Mouse (Mus musculus) left cerebral cortex, postnatal 14 days (tissue): Measurements from ENCODE around the gene Olfr1303. TPM values are rescaled to one million over a fixed set of nuclear protein-coding genes. Genes with fewer than 3 reads are reported as not detected.

Source experiments
- DNase-seq, 2 experiments: peaks; one replicate each; pipeline ENCODE4 v3.0.0; 2021 to 2022; ENCODE audit warnings: low spot score in 2 of 2, mixed read lengths in 1 of 2
- intact Hi-C: fragments of 180-260 bp; cut with DNase I; formaldehyde crosslinking; loops from one replicate; pipeline ENCODE4 v1.15.1; 2025
- long read RNA-seq, 2 experiments: library from polyadenylated mRNA; stranded (forward); transcript quantifications; one replicate each; pipeline ENCODE4 v2.0.0; 2021
- total RNA-seq, 2 experiments: library from RNA; stranded (reverse); gene quantifications; 2 replicates each; pipeline ENCODE4 v1.2.3; 2021

The Olfr1303 gene
- not detected for total RNA-seq
- long read RNA-seq, experiment 1 = 0 reads
- long read RNA-seq, experiment 2 = 0 reads

DNA sequence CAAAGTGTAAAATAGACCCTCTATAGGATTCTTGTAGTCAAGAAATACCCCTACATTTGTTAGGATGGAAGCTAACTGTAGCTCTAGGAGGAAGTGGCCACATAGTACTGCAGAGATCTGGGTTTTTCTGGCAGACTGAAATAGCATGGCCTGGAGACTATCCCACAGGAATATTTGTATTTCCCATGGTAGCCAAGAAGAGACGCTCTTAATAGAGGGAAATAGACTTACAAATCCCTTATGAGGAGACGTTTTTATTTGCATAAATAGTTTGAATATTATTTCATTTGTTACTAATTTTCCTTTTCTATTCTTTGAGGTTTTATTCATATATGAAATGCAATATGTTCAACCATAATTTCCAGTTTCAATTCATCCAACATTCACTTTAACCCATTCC, at the start of gene Olfr1303:
TSS of gene Olfr1303 (minus strand) at position 101 of the 400 bp plus-strand sequence.
- intact Hi-C loops = no loop called here
- no peak for DNase-seq

DNA sequence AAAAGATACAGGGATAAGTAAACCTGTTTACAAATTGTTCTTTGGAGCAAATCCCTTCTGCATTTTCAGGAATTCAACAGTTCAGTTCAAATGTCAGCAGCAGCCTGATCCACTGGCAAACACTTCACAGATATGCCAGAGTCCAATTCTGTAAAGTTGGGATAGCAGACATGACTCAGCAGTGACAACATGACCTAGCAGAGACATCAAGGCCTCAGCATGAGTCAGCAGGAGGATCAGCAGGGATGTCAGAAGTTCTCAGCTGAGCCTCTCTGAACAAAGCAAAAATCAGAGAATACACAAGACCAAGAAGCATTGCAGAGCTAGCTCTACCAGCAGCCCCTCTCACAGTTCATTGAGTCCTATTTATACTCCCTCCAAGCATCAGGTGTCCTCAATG, 7.2 kb downstream of the Olfr1303 start:
- DNase-seq = no peak
- intact Hi-C loops = no loop called here

DNA sequence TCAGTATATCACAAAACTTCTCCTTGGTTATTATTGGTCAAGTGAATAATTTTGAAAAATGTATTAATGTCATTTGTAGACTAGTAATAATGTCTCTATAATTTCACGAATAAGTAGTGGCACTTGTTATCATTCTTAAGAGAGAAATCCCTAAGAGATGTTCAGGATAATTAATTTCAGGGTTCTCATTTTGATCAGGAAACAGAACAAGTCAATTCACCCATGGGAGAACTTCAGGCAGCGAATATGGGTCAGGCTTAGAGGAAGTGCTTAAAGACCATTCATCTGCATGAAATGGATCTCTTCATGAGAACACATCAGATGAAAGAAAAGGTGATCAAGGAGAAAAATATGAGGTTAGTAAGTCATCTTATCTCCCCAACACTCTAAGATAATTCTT, 43.0 kb downstream of the Olfr1303 start, which contains the start of gene Olfr1302:
TSS of gene Olfr1302 (plus strand) at position 301 of the 400 bp plus-strand sequence.
- intact Hi-C loops = no loop called here
- no peak for DNase-seq

Other genes starting within 250 kb of the Olfr1303 start
- gene Olfr1297, start 193.8 kb downstream of the Olfr1303 start, total RNA-seq = not detected
- not detected for gene Olfr1298, start 171.1 kb downstream of the Olfr1303 start, total RNA-seq
- not detected for gene Olfr1299, start 158.9 kb downstream of the Olfr1303 start, total RNA-seq
- not detected for gene Olfr1301, start 69.3 kb downstream of the Olfr1303 start, total RNA-seq
- gene Olfr1302, start 42.9 kb downstream of the Olfr1303 start, total RNA-seq = not detected
- gene Olfr1305, start 56.8 kb upstream of the Olfr1303 start, total RNA-seq = not detected
- gene Olfr1306, start 95.9 kb upstream of the Olfr1303 start, total RNA-seq = not detected
- under 1 TPM; 0.04 to 0.07 TPM for gene Olfr1307, start 129.1 kb upstream of the Olfr1303 start, total RNA-seq
- gene Olfr1308, start 144.6 kb upstream of the Olfr1303 start, total RNA-seq = not detected
- gene Olfr1309, start 169.9 kb upstream of the Olfr1303 start, total RNA-seq = not detected
- not detected for gene Olfr1310, start 192.4 kb upstream of the Olfr1303 start, total RNA-seq
- not detected for gene Olfr1311, start 204.1 kb upstream of the Olfr1303 start, total RNA-seq
- not detected for gene Olfr1312, start 229.9 kb upstream of the Olfr1303 start, total RNA-seq